12 mouse cellular contexts compared by ENCODE assay signal in genomic region chr10:75068624-75069328, GRCm38 (mm10). TPM values are rescaled to one million over a fixed set of nuclear protein-coding genes. Genes with fewer than 3 reads are reported as not detected.
DNase-seq lines count a peak whose midpoint lies in the region; ATAC-seq lines count a peak whose summit lies in the region.
"Had no signal": no experiment of that assay in that cellular context is flagged by ENCODE, and none has a peak within 500 bp of the region (broad histone marks: within the 10 kb centered on the region; RNA-seq: fewer than 3 reads in every experiment).

No protein-coding gene starts in this region.

- no peaks in the 10 kb centered on the region for H3K9me3 ChIP-seq in heart, embryonic 14.5 days (ENCODE audit: control insufficient read depth, low read length)
- H3K9me3 ChIP-seq in hindbrain, embryonic 11.5 days (ENCODE audit: control insufficient read depth, low read length) = no peaks in the 10 kb centered on the region

- peaks cover 16 to 28% of the 10 kb centered on the region in 2 experiments for H3K4me1 ChIP-seq in heart, embryonic 14.5 days (ENCODE audit: control insufficient read depth in 2 of 2, insufficient read depth in 2 of 2, low read length in 2 of 2)
- H3K4me1 ChIP-seq in hindbrain, embryonic 11.5 days (replicated peaks; ENCODE audit: control insufficient read depth, insufficient read depth, low read length) = no peaks in the 10 kb centered on the region; the same call in 1 of the 2 replicates

- H3K9ac ChIP-seq in heart, embryonic 14.5 days (ENCODE audit: low read length) = no peak overlapping the region; the same call in 1 of the 2 replicates
- no peak overlapping the region for H3K9ac ChIP-seq in hindbrain, embryonic 11.5 days (ENCODE audit: low read depth, low read length)
- H3K9ac ChIP-seq: liver, embryonic 14.5 days had no signal

- no peak for DNase-seq in heart, adult 8-10 months (ENCODE audit: low spot score)
- peak; percentile 60 to 72 for DNase-seq in kidney, postnatal 36 days
- DNase-seq in lung, postnatal 36 days = peak; percentile 65
- no peak for DNase-seq in ovary, postnatal 14 days (ENCODE audit: low spot score)
- no peak for DNase-seq in hindbrain, embryonic 11.5 days (ENCODE audit: low spot score)
- DNase-seq in left cerebral cortex, postnatal 36 days (ENCODE audit: low spot score in 2 of 2) = no peak
- DNase-seq: cerebellum, postnatal 36 days had no signal

- no peak for ATAC-seq in heart, embryonic 14.5 days (ENCODE audit: insufficient number of reproducible peaks, insufficient read depth, low FRiP score, low read depth)
- ATAC-seq in granulocyte monocyte progenitor cell, adult 5-6 weeks (replicated peaks; ENCODE audit: poor library complexity, severe bottlenecking) = peak; percentile 34
- no peak for ATAC-seq in hindbrain, embryonic 11.5 days (ENCODE audit: low FRiP score)

- H3K4me3 ChIP-seq in heart, embryonic 14.5 days (ENCODE audit: control insufficient read depth in 1 of 2, insufficient read depth in 1 of 2, low read depth in 1 of 2, low read length in 2 of 2) = no peak overlapping the region
- no peak overlapping the region for H3K4me3 ChIP-seq in hindbrain, embryonic 11.5 days (ENCODE audit: low read depth, low read length)

- 39% methylated on average over 12 of the region's 12 CpGs for WGBS in heart, embryonic 14.5 days
- 64% methylated on average over 12 of the region's 12 CpGs for WGBS in hindbrain, embryonic 11.5 days

- H3K27ac ChIP-seq in heart, embryonic 14.5 days (replicated peaks in 1 of 2; ENCODE audit: control insufficient read depth in 1 of 2, insufficient read depth in 1 of 2, low read depth in 2 of 2, low read length in 2 of 2) = no peak overlapping the region
- H3K27ac ChIP-seq in hindbrain, embryonic 11.5 days (ENCODE audit: low read depth, low read length) = no peak overlapping the region
- H3K27ac ChIP-seq: liver, embryonic 14.5 days had no signal

- no peaks in the 10 kb centered on the region for H3K27me3 ChIP-seq in heart, embryonic 14.5 days (ENCODE audit: control insufficient read depth, insufficient read depth, low read length)
- H3K27me3 ChIP-seq in hindbrain, embryonic 11.5 days (ENCODE audit: control insufficient read depth, insufficient read depth, low read length) = no peaks in the 10 kb centered on the region
- H3K27me3 ChIP-seq: CH12.LX had no signal

- peak overlapping the region; percentile 25; the same call in 1 of the 2 replicates for H3K4me2 ChIP-seq in heart, embryonic 14.5 days (ENCODE audit: low read length)
- H3K4me2 ChIP-seq in hindbrain, embryonic 11.5 days (replicated peaks; ENCODE audit: low read depth, low read length) = no peak overlapping the region

- intact Hi-C loops in left cerebral cortex, postnatal 36 days (cut with DNase I) = no loop called here

- H3K36me3 ChIP-seq in heart, embryonic 14.5 days (ENCODE audit: control insufficient read depth, insufficient read depth, low read length) = 0 out of 2 replicates have a peak, but pooled peaks cover 4% of the 10 kb centered on the region
- no peaks in the 10 kb centered on the region for H3K36me3 ChIP-seq in hindbrain, embryonic 11.5 days (ENCODE audit: control insufficient read depth, insufficient read depth, low read length)

RNA-seq across cellular contexts. Expression of gene Bcr, which starts 8.4 kb away (rescaled TPM):
- polyA plus RNA-seq in heart, embryonic 14.5 days (2014; fragmentation: Nextera tagmentation; extraction: Ambion mirVana) = 14.5 and 14.6 TPM in 2 replicates
- 10 to 100 TPM in 2 of 4 experiments, 1 to 10 TPM in 2; 8.0 to 13.3 (median 9.5) TPM for total RNA-seq in heart, adult 8-10 months (2022)
- total RNA-seq in granulocyte monocyte progenitor cell, adult 5-6 weeks (2014; fragmentation: Nextera tagmentation) = 28.1 and 32.0 TPM in 2 replicates
- 17.7 and 24.5 TPM in 2 replicates for total RNA-seq in granulocyte monocyte progenitor cell, adult 5-6 weeks (2017)
- 10.5 and 15.2 TPM in 2 replicates for polyA plus RNA-seq in hindbrain, embryonic 11.5 days (2014; fragmentation: Nextera tagmentation; extraction: Ambion mirVana)
- total RNA-seq in left cerebral cortex, postnatal 36 days (2021) = 100 to 1,000 TPM in 1 of 2 experiments, 10 to 100 TPM in 1; 89.8 to 116 TPM

RNA-seq across cellular contexts. Expression of gene Rab36, which starts 31.9 kb away (rescaled TPM):
- 2.0 and 4.5 TPM in 2 replicates for polyA plus RNA-seq in heart, embryonic 14.5 days (2014; fragmentation: Nextera tagmentation; extraction: Ambion mirVana)
- under 1 TPM; 0.46 to 0.97 (median 0.77) TPM for total RNA-seq in heart, adult 8-10 months (2022)
- total RNA-seq in granulocyte monocyte progenitor cell, adult 5-6 weeks (2014; fragmentation: Nextera tagmentation) = 1.6 and 2.1 TPM in 2 replicates
- total RNA-seq in granulocyte monocyte progenitor cell, adult 5-6 weeks (2017) = 0.99 TPM in 1 of 2 replicates, not detected in the other
- polyA plus RNA-seq in hindbrain, embryonic 11.5 days (2014; fragmentation: Nextera tagmentation; extraction: Ambion mirVana) = 6.8 and 9.3 TPM in 2 replicates
- 10 to 100 TPM; 29.0 to 38.5 TPM for total RNA-seq in left cerebral cortex, postnatal 36 days (2021)

RNA-seq across cellular contexts. Expression of gene Rsph14, which starts 36.4 kb away (rescaled TPM):
- polyA plus RNA-seq in heart, embryonic 14.5 days (2014; fragmentation: Nextera tagmentation; extraction: Ambion mirVana) = not detected in 2 replicates
- not detected for total RNA-seq in heart, adult 8-10 months (2022)
- total RNA-seq in granulocyte monocyte progenitor cell, adult 5-6 weeks (2014; fragmentation: Nextera tagmentation) = not detected in 2 replicates
- total RNA-seq in granulocyte monocyte progenitor cell, adult 5-6 weeks (2017) = not detected in 2 replicates
- 0.15 and 0.46 TPM in 2 replicates for polyA plus RNA-seq in hindbrain, embryonic 11.5 days (2014; fragmentation: Nextera tagmentation; extraction: Ambion mirVana)
- total RNA-seq in left cerebral cortex, postnatal 36 days (2021) = under 1 TPM; 0.32 to 0.35 TPM
- total RNA-seq: CH12.LX; hematopoietic stem cell, adult 5-6 weeks had no signal
- polyA plus RNA-seq: liver, embryonic 14.5 days had no signal

Comparison
In these comparisons a context has a peak if more than half of its experiments do, and no peak if none do; other contexts are left out.
1. DNase-seq: peak in kidney, postnatal 36 days (2 of 2) and lung, postnatal 36 days (single experiment); none in heart, adult 8-10 months (single experiment), ovary, postnatal 14 days (single experiment), hindbrain, embryonic 11.5 days (single experiment) and left cerebral cortex, postnatal 36 days (0 of 2).
2. RNA of gene Rab36, which starts 31.9 kb away (total RNA-seq): 29.0 to 38.5 TPM in left cerebral cortex, postnatal 36 days; 0.99 to 2.1 TPM in granulocyte monocyte progenitor cell, adult 5-6 weeks and 0.46 to 0.97 TPM in heart, adult 8-10 months; every median in the first group is over 4 times any median in the second.